Mouse (Mus musculus): ENCODE measurements around the gene Nr2c2. TPM values are rescaled to one million over a fixed set of nuclear protein-coding genes. Genes with fewer than 3 reads are reported as not detected.
A peak's percentile ranks its signal among the peaks of the same experiment; 100 is the strongest.

The Nr2c2 gene
- polyA plus RNA-seq, 1 experiment from 2014 or later, result 14.6 TPM

GRCm38 (mm10) chr6:92133617-92134016 lies 42.4 kb downstream of the Nr2c2 start:
- Histone ChIP-seq H3K4me3 (no peak overlapping the region), H3K9me3 (no peaks in the 10 kb centered on the region), H3K27ac (no peak overlapping the region), H3K27me3 (ENCODE audit: insufficient read depth, poor library complexity, severe bottlenecking) (no peaks in the 10 kb centered on the region), H3K4me1 (replicated peaks) (no peaks in the 10 kb centered on the region), H3K36me3 (peaks cover 11% of the 10 kb centered on the region; the same call in 1 of the 2 replicates)
- no peak for DNase-seq (ENCODE audit: low spot score)
- 95% methylated on average over 2 of the region's 2 CpGs for WGBS

GRCm38 (mm10) chr6:92136356-92136755 lies 45.2 kb downstream of the Nr2c2 start:
- Histone ChIP-seq H3K27ac (no peak overlapping the region), H3K4me3 (no peak overlapping the region), H3K36me3 (peaks cover 29% of the 10 kb centered on the region), H3K9me3 (no peaks in the 10 kb centered on the region), H3K4me1 (replicated peaks) (no peaks in the 10 kb centered on the region), H3K27me3 (ENCODE audit: insufficient read depth, poor library complexity, severe bottlenecking) (no peaks in the 10 kb centered on the region)
- DNase-seq (ENCODE audit: low spot score), result no peak
- WGBS, result 87% methylated on average over 2 of the region's 2 CpGs

DNA sequence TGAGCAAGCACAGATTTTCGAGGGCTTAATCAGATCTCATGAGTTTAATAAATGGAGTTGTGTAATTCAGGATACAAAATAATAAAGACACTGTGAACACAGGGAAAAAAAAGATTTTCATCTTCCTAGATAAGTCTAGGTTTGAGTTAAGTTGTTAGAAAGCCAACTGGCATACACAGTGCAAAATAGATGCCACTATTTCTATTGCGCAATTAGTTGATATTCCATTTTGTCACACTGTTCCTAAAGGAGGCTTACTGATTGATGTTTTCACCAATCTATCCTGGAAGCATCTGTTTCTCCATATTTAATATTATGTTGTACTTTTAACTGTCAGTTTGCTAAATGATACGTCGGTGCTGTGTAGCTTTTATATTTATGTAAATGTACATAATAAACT lies 54.7 kb downstream of the Nr2c2 start:
- H3K9me3 ChIP-seq, result no peaks in the 10 kb centered on the region
- WGBS, result 96% methylated on average over 4 of the region's 4 CpGs
- H3K27ac ChIP-seq, result no peak overlapping the region
- H3K4me1 ChIP-seq (replicated peaks), result no peaks in the 10 kb centered on the region
- no peak for DNase-seq (ENCODE audit: low spot score)
- H3K27me3 ChIP-seq (ENCODE audit: insufficient read depth, poor library complexity, severe bottlenecking), result no peaks in the 10 kb centered on the region
- no peak overlapping the region for H3K4me3 ChIP-seq
- H3K36me3 ChIP-seq, result peaks cover 70% of the 10 kb centered on the region

- DNase-seq (ENCODE audit: low spot score), result no peak
- H3K4me1 ChIP-seq (replicated peaks), result no peaks in the 10 kb centered on the region
- no peaks in the 10 kb centered on the region for H3K27me3 ChIP-seq (ENCODE audit: insufficient read depth, poor library complexity, severe bottlenecking)
- H3K9me3 ChIP-seq, result no peaks in the 10 kb centered on the region
- H3K4me3 ChIP-seq, result no peak overlapping the region
- H3K36me3 ChIP-seq, result peaks cover 87% of the 10 kb centered on the region
- WGBS, result 89% methylated on average over 1 of the region's 1 CpGs
- H3K27ac ChIP-seq, result no peak overlapping the region
Observed at GRCm38 (mm10) chr6:92153774-92154173, 62.6 kb downstream of the Nr2c2 start.

DNA sequence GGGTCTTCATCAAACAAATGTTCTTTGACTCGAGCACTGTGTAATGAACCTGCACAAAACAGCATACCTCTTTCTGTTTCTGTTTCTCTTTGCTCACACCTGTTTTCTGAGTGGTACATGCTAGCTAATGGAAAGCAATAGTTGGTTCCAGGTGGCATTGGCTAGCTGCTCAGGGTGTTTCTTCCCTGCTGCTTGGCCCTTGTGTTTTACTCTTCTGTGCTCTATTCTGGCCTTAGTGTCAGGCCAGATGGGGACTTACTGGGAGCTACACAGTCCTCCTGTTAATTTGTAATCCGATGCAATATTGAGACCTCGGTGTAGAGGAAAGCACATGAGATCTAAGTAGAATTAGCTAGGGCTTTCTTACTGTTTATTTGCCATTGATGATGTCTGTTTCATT lies 67.6 kb downstream of the Nr2c2 start:
- H3K36me3 ChIP-seq, result peaks cover 100% of the 10 kb centered on the region

DNA sequence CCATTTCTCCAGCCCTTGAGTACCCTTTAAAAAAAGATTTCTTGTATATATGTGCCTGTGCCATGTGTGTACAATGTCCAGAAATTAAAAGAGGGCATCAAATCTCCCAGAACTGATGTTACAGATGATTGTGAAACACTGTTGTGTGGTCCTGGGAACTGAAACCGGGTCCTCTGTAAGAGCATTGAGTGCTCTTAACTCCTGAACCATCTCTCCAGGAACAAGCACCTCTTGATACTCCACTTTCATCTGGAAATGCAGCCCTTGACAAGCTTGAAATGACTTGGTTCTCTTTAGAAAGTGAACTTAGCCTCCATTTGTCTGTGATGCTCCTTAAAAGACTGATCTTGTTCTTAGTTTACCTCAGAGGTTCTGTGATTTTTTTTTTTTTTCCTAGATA lies 71.5 kb downstream of the Nr2c2 start:
- Histone ChIP-seq H3K9me3 (no peaks in the 10 kb centered on the region), H3K36me3 (peaks cover 99% of the 10 kb centered on the region), H3K27me3 (ENCODE audit: insufficient read depth, poor library complexity, severe bottlenecking) (no peaks in the 10 kb centered on the region), H3K27ac (no peak overlapping the region), H3K4me3 (no peak overlapping the region), H3K4me1 (replicated peaks) (no peaks in the 10 kb centered on the region)
- DNase-seq (ENCODE audit: low spot score), result no peak
- WGBS, result 92% methylated on average over 1 of the region's 1 CpGs

More for the DNA sequence above, 67.6 kb downstream of the Nr2c2 start:
- no peaks in the 10 kb centered on the region for H3K4me1 ChIP-seq (replicated peaks)
- H3K4me3 ChIP-seq, result no peak overlapping the region
- no peak for DNase-seq (ENCODE audit: low spot score)
- WGBS, result 95% methylated on average over 3 of the region's 3 CpGs
- H3K27ac ChIP-seq, result no peak overlapping the region
- H3K9me3 ChIP-seq, result no peaks in the 10 kb centered on the region
- no peaks in the 10 kb centered on the region for H3K27me3 ChIP-seq (ENCODE audit: insufficient read depth, poor library complexity, severe bottlenecking)

GRCm38 (mm10) chr6:92176450-92176849 lies 85.3 kb downstream of the Nr2c2 start:
- no peaks in the 10 kb centered on the region for H3K4me1 ChIP-seq (replicated peaks)
- no peak for DNase-seq (ENCODE audit: low spot score)
- no peak overlapping the region for H3K27ac ChIP-seq
- no peak overlapping the region for H3K4me3 ChIP-seq
- WGBS, result 95% methylated on average over 1 of the region's 1 CpGs
- no peaks in the 10 kb centered on the region for H3K27me3 ChIP-seq (ENCODE audit: insufficient read depth, poor library complexity, severe bottlenecking)
- peaks cover 91% of the 10 kb centered on the region for H3K36me3 ChIP-seq
- H3K9me3 ChIP-seq, result peaks cover 4% of the 10 kb centered on the region; the same call in 1 of the 2 replicates

GRCm38 (mm10) chr6:92183621-92184131 lies 92.5 kb downstream of the Nr2c2 start, which contains the start of gene Mrps25:
Gene Mrps25 (minus strand): TSS chr6:92184033.
- peak within 1 kb of the TSS; percentile 88 for H3K4me3 ChIP-seq
- DNase-seq (ENCODE audit: low spot score), result peak; percentile 79
- H3K27me3 ChIP-seq (ENCODE audit: insufficient read depth, poor library complexity, severe bottlenecking), result no peaks in the 10 kb centered on the region
- H3K9me3 ChIP-seq, result peaks cover 4% of the 10 kb centered on the region; the same call in 1 of the 2 replicates
- under 1% methylated on average over 42 of the region's 42 CpGs for WGBS
- H3K36me3 ChIP-seq, result peaks cover 68% of the 10 kb centered on the region
- peaks cover 18% of the 10 kb centered on the region for H3K4me1 ChIP-seq (replicated peaks)
- H3K27ac ChIP-seq, result peak within 1 kb of the TSS; percentile 88

DNA sequence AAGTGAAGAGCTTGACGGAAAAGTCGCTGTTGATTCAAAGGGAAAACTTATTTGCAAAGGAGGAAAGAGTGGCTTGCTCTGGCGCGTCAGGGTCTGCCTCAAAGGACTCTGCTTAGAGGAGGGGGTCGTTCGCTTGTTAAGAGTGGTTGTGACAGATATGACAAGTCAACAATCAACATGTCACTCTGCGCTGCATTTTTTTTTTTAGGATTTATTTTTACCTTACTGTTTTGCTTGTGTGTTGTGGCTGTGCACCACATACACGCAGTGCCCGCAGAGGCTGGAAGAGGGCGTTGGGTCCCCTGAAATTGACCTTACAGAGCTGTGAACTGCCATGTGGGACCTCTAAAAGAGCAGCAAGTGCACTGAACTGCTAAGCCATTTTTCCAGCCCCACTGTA lies 93.0 kb downstream of the Nr2c2 start:
- DNase-seq (ENCODE audit: low spot score), result no peak
- H3K4me3 ChIP-seq, result peak overlapping the region; percentile 88
- peaks cover 18% of the 10 kb centered on the region for H3K4me1 ChIP-seq (replicated peaks)
- WGBS, result 6% methylated on average over 10 of the region's 10 CpGs
- peak overlapping the region; percentile 88 for H3K27ac ChIP-seq
- H3K9me3 ChIP-seq, result no peaks in the 10 kb centered on the region
- peaks cover 68% of the 10 kb centered on the region for H3K36me3 ChIP-seq
- H3K27me3 ChIP-seq (ENCODE audit: insufficient read depth, poor library complexity, severe bottlenecking), result no peaks in the 10 kb centered on the region

GRCm38 (mm10) chr6:92199414-92199813 lies 108.2 kb downstream of the Nr2c2 start:
- H3K27ac ChIP-seq, result no peak overlapping the region
- DNase-seq (ENCODE audit: low spot score), result no peak
- no peaks in the 10 kb centered on the region for H3K27me3 ChIP-seq (ENCODE audit: insufficient read depth, poor library complexity, severe bottlenecking)
- H3K36me3 ChIP-seq, result peaks cover 89% of the 10 kb centered on the region
- WGBS, result 96% methylated on average over 8 of the region's 8 CpGs
- no peak overlapping the region for H3K4me3 ChIP-seq
- H3K4me1 ChIP-seq (replicated peaks), result no peaks in the 10 kb centered on the region
- no peaks in the 10 kb centered on the region for H3K9me3 ChIP-seq

- DNase-seq (ENCODE audit: low spot score), result no peak
- Histone ChIP-seq H3K27me3 (ENCODE audit: insufficient read depth, poor library complexity, severe bottlenecking) (no peaks in the 10 kb centered on the region), H3K36me3 (peaks cover 22% of the 10 kb centered on the region), H3K4me3 (peak overlapping the region; percentile 97), H3K27ac (peak overlapping the region; percentile 92), H3K9me3 (no peaks in the 10 kb centered on the region), H3K4me1 (replicated peaks) (peaks cover 10% of the 10 kb centered on the region)
- under 1% methylated on average over 48 of the region's 48 CpGs for WGBS
Observed at GRCm38 (mm10) chr6:92214055-92214772, 123.0 kb downstream of the Nr2c2 start.

GRCm38 (mm10) chr6:92214773-92215449 lies 123.7 kb downstream of the Nr2c2 start, which contains the start of gene Rbsn:
Gene Rbsn (minus strand): TSS chr6:92214925.
- Histone ChIP-seq H3K4me3 (peak within 1 kb of the TSS; percentile 97), H3K27ac (peak within 1 kb of the TSS; percentile 92), H3K27me3 (ENCODE audit: insufficient read depth, poor library complexity, severe bottlenecking) (no peaks in the 10 kb centered on the region), H3K36me3 (peaks cover 15% of the 10 kb centered on the region), H3K9me3 (no peaks in the 10 kb centered on the region), H3K4me1 (replicated peaks) (peaks cover 10% of the 10 kb centered on the region)
- DNase-seq (ENCODE audit: low spot score), result peak; percentile 94
- 10% methylated on average over 35 of the region's 35 CpGs for WGBS

DNA sequence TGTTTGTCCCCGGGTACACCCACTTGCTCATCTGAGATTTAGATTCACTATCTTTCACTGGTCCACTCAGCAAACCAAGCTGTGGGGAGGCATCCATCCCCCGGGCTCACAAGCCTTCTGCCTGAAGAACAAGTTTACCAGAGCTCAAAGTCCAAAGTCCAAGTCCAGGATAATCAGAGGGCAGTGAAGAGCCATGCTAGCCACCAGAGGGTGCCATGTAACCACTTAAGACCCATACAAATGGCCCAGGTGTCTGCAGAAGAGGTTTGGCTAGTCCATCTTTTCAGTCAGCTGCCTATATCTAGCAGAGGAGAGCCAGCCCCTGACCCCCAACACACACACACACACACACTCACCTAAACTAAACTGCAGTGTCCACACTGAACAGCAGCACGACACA lies 128.3 kb downstream of the Nr2c2 start:
- no peak overlapping the region for H3K27ac ChIP-seq
- no peak overlapping the region for H3K4me3 ChIP-seq
- H3K27me3 ChIP-seq (ENCODE audit: insufficient read depth, poor library complexity, severe bottlenecking), result no peaks in the 10 kb centered on the region
- 48% methylated on average over 3 of the region's 3 CpGs for WGBS
- no peaks in the 10 kb centered on the region; the same call in 1 of the 2 replicates for H3K4me1 ChIP-seq (replicated peaks)
- H3K9me3 ChIP-seq, result no peaks in the 10 kb centered on the region
- H3K36me3 ChIP-seq, result no peaks in the 10 kb centered on the region
- DNase-seq (ENCODE audit: low spot score), result peak; percentile 45

Measured in hindbrain, embryonic 10.5 days (tissue).